14 mouse cellular contexts compared by ENCODE assay signal in the genomic region with DNA sequence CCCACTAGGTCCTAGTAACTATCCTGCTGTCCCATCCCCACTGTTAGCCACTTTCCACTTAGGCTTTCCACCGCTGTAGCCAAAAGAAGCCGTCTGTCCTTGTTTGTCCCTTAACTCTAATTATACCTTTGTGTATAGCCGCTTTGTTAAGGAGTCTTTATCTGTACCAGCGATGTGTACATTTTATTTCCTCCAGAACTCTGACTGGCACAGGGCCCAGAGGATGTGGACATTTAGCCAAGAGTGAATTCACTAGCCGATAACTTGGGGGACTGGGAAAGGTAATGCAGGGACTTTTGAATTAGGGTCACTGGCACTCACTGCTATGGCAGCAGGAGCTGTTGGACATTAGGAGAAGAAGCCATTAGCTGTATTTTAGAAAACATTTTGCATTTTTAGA. TPM values are rescaled to one million over a fixed set of nuclear protein-coding genes. Genes with fewer than 3 reads are reported as not detected.
DNase-seq lines count a peak whose midpoint lies in the region; ATAC-seq and TF ChIP-seq lines count a peak whose summit lies in the region.
"Had no signal": no experiment of that assay in that cellular context is flagged by ENCODE, and none has a peak within 500 bp of the region (broad histone marks: within the 10 kb centered on the region; RNA-seq: fewer than 3 reads in every experiment).

No protein-coding gene starts in this region.

- no peaks in the 10 kb centered on the region for H3K27me3 ChIP-seq in intestine, embryonic 14.5 days (replicated peaks; ENCODE audit: control insufficient read depth, insufficient read depth, low read length)
- no peaks in the 10 kb centered on the region for H3K27me3 ChIP-seq in intestine, postnatal 0 days (replicated peaks; ENCODE audit: control insufficient read depth, insufficient read depth, low read length)
- H3K27me3 ChIP-seq: hindbrain, embryonic 12.5 days had no signal

- DNase-seq in intestine, embryonic 14.5 days (ENCODE audit: low spot score): no peak
- peak; percentile 23 for DNase-seq in brain, embryonic 14.5 days (ENCODE audit: low read depth)
- DNase-seq in heart, postnatal 4 days: peak; percentile 44
- DNase-seq in lung, postnatal 36 days: peak; percentile 73
- no peak for DNase-seq in spleen, adult 12 weeks (ENCODE audit: low spot score)
- DNase-seq in cerebellum, adult 11 months: no peak
- DNase-seq: kidney, postnatal 10 days; thymus, postnatal 25 days had no signal

- H3K4me1 ChIP-seq in intestine, embryonic 14.5 days (replicated peaks; ENCODE audit: control insufficient read depth, insufficient read depth, low read length): peaks cover 18% of the 10 kb centered on the region
- no peaks in the 10 kb centered on the region for H3K4me1 ChIP-seq in intestine, postnatal 0 days (replicated peaks; ENCODE audit: control insufficient read depth, insufficient read depth, low read length)
- H3K4me1 ChIP-seq: hindbrain, embryonic 12.5 days had no signal

- H3K9ac ChIP-seq in intestine, embryonic 14.5 days (ENCODE audit: low read length): no peak overlapping the region
- H3K9ac ChIP-seq in intestine, postnatal 0 days (ENCODE audit: low read depth, low read length): no peak overlapping the region
- H3K9ac ChIP-seq: hindbrain, embryonic 12.5 days had no signal

- H3K4me2 ChIP-seq in intestine, embryonic 14.5 days (ENCODE audit: low read length): no peak overlapping the region
- no peak overlapping the region for H3K4me2 ChIP-seq in intestine, postnatal 0 days (replicated peaks; ENCODE audit: low read depth)
- H3K4me2 ChIP-seq: hindbrain, embryonic 12.5 days had no signal

- no peak for ATAC-seq in intestine, embryonic 14.5 days (replicated peaks; ENCODE audit: low FRiP score, low TSS enrichment, low read depth)
- no peak for ATAC-seq in intestine, postnatal 0 days
- no peak for ATAC-seq in cerebellum, adult (ENCODE audit: insufficient number of reproducible peaks, low FRiP score, low TSS enrichment)

- 37% methylated on average over 5 of the region's 5 CpGs for WGBS in intestine, embryonic 14.5 days
- 27% methylated on average over 5 of the region's 5 CpGs for WGBS in intestine, postnatal 0 days

- no peaks in the 10 kb centered on the region for H3K9me3 ChIP-seq in intestine, embryonic 14.5 days (ENCODE audit: control insufficient read depth, low read length)
- H3K9me3 ChIP-seq in intestine, postnatal 0 days (ENCODE audit: control insufficient read depth): no peaks in the 10 kb centered on the region
- H3K9me3 ChIP-seq: hindbrain, embryonic 12.5 days had no signal

- no peak for TF ChIP-seq CTCF in intestine, postnatal 0 days (IDR thresholded peaks at IDR 0.05; ENCODE audit: low read depth)
- TF ChIP-seq CTCF in brain, embryonic 14.5 days (IDR thresholded peaks at IDR 0.05; ENCODE audit: borderline replicate concordance, extremely low read depth, insufficient read depth, insufficient read length): no peak

- TF ChIP-seq POLR2A in brain, embryonic 14.5 days (IDR thresholded peaks at IDR 0.05; ENCODE audit: borderline replicate concordance, extremely low read depth, insufficient read depth, insufficient read length, poor library complexity, severe bottlenecking): no peak

- no peak overlapping the region for H3K4me3 ChIP-seq in intestine, embryonic 14.5 days (ENCODE audit: low read depth, low read length)
- H3K4me3 ChIP-seq in intestine, postnatal 0 days (ENCODE audit: low read depth, low read length): no peak overlapping the region
- H3K4me3 ChIP-seq: hindbrain, embryonic 12.5 days had no signal

- peak overlapping the region; percentile 29; the same call in 1 of the 2 replicates for H3K27ac ChIP-seq in intestine, embryonic 14.5 days (ENCODE audit: low read depth)
- H3K27ac ChIP-seq in intestine, postnatal 0 days (ENCODE audit: low read depth, low read length): no peak overlapping the region
- H3K27ac ChIP-seq: hindbrain, embryonic 12.5 days had no signal

- no peaks in the 10 kb centered on the region for H3K36me3 ChIP-seq in intestine, embryonic 14.5 days (ENCODE audit: control insufficient read depth, insufficient read depth, low read length)
- H3K36me3 ChIP-seq in intestine, postnatal 0 days (ENCODE audit: control insufficient read depth, insufficient read depth): no peaks in the 10 kb centered on the region
- H3K36me3 ChIP-seq: hindbrain, embryonic 12.5 days had no signal

RNA-seq across cellular contexts. Expression of a gene that starts 12.1 kb away (rescaled TPM):
- not detected in 2 replicates for polyA plus RNA-seq in intestine, embryonic 14.5 days (2014; fragmentation: Nextera tagmentation; extraction: Ambion mirVana)
- not detected in 2 replicates for polyA plus RNA-seq in intestine, postnatal 0 days (2015; fragmentation: Nextera tagmentation; extraction: Ambion mirVana)
- not detected in 2 replicates for polyA plus RNA-seq in brain, embryonic 14.5 days (2012; rRNA removed)
- not detected for total RNA-seq in heart, postnatal 4 days (2021)
- total RNA-seq: left cerebral cortex, postnatal 25 days; monocyte, adult 5-6 weeks had no signal
- polyA plus RNA-seq: hindbrain, embryonic 12.5 days; liver, embryonic 16.5 days had no signal

RNA-seq across cellular contexts. Expression of a gene that starts 14.3 kb away (rescaled TPM):
- polyA plus RNA-seq in intestine, embryonic 14.5 days (2014; fragmentation: Nextera tagmentation; extraction: Ambion mirVana): 17.2 and 19.5 TPM in 2 replicates
- 47.2 and 47.3 TPM in 2 replicates for polyA plus RNA-seq in intestine, postnatal 0 days (2015; fragmentation: Nextera tagmentation; extraction: Ambion mirVana)
- polyA plus RNA-seq in brain, embryonic 14.5 days (2012; rRNA removed): 17.0 and 19.4 TPM in 2 replicates
- 10 to 100 TPM; 65.4 to 68.6 TPM for total RNA-seq in heart, postnatal 4 days (2021)

RNA-seq across cellular contexts. Expression of a gene that starts 37.6 kb away (rescaled TPM):
- 35.3 and 36.2 TPM in 2 replicates for polyA plus RNA-seq in intestine, embryonic 14.5 days (2014; fragmentation: Nextera tagmentation; extraction: Ambion mirVana)
- polyA plus RNA-seq in intestine, postnatal 0 days (2015; fragmentation: Nextera tagmentation; extraction: Ambion mirVana): 11.1 and 12.2 TPM in 2 replicates
- polyA plus RNA-seq in brain, embryonic 14.5 days (2012; rRNA removed): 72.7 and 80.3 TPM in 2 replicates
- total RNA-seq in heart, postnatal 4 days (2021): 10 to 100 TPM; 15.2 TPM

Comparison
In these comparisons a context has a peak if more than half of its experiments do, and no peak if none do; other contexts are left out.
1. DNase-seq: peak in brain, embryonic 14.5 days (single experiment), heart, postnatal 4 days (single experiment) and lung, postnatal 36 days (single experiment); none in intestine, embryonic 14.5 days (single experiment), spleen, adult 12 weeks (single experiment) and cerebellum, adult 11 months (single experiment).